Mouse (Mus musculus): ENCODE measurements around the gene Cacng7.
A peak's percentile ranks its signal among the peaks of the same experiment; 100 is the strongest.
"Not testable (repeated sequence)": the region's sequence is repeated elsewhere in the genome, so short reads cannot be mapped to it uniquely, and the experiment has no call there.

The Cacng7 gene

GRCm38 (mm10) chr7:3389444-3390412 lies 57.0 kb downstream of the Cacng7 start:
- DNase-seq (ENCODE audit: low read depth, low spot score), result peak; percentile 65

GRCm38 (mm10) chr7:3390413-3391080 lies 57.8 kb downstream of the Cacng7 start, which contains the start of gene Cacng8:
Cacng8 (plus strand) TSS chr7:3390683.
- no peak for DNase-seq (ENCODE audit: low read depth, low spot score)

- DNase-seq (ENCODE audit: low read depth, low spot score), result no peak
These were observed 58.3 kb downstream of the Cacng7 start for GRCm38 (mm10) chr7:3391081-3391451.

GRCm38 (mm10) chr7:3391809-3392208 lies 59.1 kb downstream of the Cacng7 start:
- peak; percentile 46 for DNase-seq (ENCODE audit: low read depth, low spot score)

DNA sequence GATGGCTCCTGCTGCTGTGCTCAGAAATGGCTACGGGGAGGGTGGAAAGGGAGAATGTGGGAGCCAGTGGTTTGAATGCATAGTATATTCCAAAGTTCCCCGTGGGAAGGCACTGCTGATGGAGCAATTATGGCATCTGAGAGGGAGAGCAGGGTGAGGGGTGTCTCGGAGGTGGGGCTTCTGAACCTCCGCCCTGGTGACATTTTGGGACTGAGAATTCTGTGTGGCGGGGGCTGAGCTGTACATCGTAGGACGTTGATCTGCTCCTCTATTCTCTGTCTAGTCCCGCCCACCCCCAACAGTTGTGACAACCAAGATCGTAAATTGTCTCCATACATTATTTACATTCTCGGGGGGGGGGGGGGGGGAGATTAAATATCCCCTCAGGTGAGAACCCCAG lies 64.6 kb downstream of the Cacng7 start:
- no peak for DNase-seq (ENCODE audit: low read depth, low spot score)

GRCm38 (mm10) chr7:3397797-3398196 lies 65.0 kb downstream of the Cacng7 start:
- no peak for DNase-seq (ENCODE audit: low read depth, low spot score)

GRCm38 (mm10) chr7:3398363-3398762 lies 65.6 kb downstream of the Cacng7 start:
- DNase-seq (ENCODE audit: low read depth, low spot score), result not testable (repeated sequence)

GRCm38 (mm10) chr7:3399937-3400336 lies 67.2 kb downstream of the Cacng7 start:
- DNase-seq (ENCODE audit: low read depth, low spot score), result no peak

GRCm38 (mm10) chr7:3409729-3410520 lies 77.2 kb downstream of the Cacng7 start:
- no peak for DNase-seq (ENCODE audit: low read depth, low spot score)

- DNase-seq (ENCODE audit: low read depth, low spot score), result peak; percentile 100
These were observed 78.6 kb downstream of the Cacng7 start for GRCm38 (mm10) chr7:3411160-3411941.

DNA sequence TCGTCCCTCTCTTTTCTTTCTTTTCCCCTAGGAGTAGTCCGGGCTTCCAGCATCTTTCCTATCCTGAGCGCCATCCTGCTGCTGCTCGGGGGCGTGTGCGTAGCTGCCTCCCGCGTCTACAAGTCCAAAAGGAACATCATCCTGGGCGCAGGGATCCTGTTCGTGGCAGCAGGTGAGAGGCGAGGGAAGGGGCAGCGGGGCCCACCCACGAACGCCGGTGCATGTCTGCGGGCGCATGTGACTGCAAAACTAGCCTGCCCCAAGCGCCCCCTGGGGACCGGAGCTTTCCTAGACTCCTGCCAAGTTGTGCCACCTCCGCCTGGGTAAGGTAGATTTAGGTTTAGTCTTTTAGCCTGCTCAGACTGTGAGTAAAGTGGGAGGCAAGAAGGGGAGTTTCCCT lies 79.3 kb downstream of the Cacng7 start:
- peak; percentile 55 for DNase-seq (ENCODE audit: low read depth, low spot score)

DNA sequence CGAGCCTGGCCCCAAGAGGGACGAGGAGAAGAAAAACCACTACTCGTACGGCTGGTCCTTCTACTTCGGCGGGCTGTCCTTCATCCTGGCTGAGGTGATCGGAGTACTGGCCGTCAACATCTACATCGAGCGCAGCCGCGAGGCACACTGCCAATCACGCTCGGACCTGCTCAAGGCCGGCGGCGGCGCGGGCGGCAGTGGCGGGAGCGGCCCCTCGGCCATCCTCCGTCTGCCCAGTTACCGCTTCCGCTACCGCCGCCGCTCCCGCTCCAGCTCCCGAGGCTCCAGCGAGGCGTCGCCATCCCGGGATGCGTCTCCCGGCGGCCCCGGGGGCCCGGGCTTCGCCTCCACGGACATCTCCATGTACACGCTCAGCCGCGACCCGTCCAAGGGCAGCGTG lies 82.1 kb downstream of the Cacng7 start:
- DNase-seq (ENCODE audit: low read depth, low spot score), result no peak

DNA sequence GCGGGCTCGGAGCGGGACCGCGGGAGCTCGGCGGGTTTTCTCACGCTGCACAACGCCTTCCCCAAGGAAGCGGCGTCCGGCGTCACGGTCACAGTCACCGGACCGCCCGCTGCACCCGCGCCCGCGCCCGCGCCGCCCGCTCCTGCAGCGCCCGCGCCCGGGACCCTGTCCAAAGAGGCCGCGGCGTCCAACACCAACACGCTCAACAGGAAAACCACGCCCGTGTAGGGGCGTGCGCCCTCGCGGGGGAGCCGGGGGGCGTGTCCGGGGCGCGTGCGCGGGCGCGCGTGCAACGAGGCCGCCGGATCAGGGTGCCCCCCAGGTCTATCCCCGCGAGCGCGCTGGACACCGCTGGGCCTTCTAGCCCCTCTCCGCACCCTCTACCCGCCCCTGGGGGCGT lies 82.6 kb downstream of the Cacng7 start:
- DNase-seq (ENCODE audit: low read depth, low spot score), result peak; percentile 33
